Mouse (Mus musculus): ENCODE data around the gene Sec24d.

Gene Sec24d

DNA sequence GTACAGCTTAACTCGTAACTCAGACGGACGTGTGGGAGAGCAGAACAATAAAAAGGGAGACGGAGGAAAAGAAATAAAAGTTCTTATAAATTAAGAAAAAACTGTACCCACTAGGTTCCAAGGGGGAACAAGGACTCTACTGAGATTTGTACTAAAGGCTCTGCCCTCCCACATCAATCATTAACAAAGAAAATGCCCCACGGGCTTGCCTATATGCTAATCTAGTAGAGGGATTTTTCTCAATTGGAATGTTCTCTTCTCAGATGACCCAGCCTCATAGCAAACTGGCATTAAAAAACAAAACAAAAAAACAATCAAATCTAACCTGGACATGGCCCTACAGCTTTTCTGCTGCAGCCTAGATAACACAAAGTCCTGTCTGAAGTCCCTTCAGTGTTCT is 128.4 kb downstream of the Sec24d start:
- DNase-seq (ENCODE audit: low read depth, low spot score) = no peak

- no peak for DNase-seq (ENCODE audit: low read depth, low spot score)
Observed at GRCm38 (mm10) chr3:123397562-123398481, 130.6 kb downstream of the Sec24d start.

GRCm38 (mm10) chr3:123404945-123405344 is 137.7 kb downstream of the Sec24d start:
- no peak for DNase-seq (ENCODE audit: low read depth, low spot score)

DNA sequence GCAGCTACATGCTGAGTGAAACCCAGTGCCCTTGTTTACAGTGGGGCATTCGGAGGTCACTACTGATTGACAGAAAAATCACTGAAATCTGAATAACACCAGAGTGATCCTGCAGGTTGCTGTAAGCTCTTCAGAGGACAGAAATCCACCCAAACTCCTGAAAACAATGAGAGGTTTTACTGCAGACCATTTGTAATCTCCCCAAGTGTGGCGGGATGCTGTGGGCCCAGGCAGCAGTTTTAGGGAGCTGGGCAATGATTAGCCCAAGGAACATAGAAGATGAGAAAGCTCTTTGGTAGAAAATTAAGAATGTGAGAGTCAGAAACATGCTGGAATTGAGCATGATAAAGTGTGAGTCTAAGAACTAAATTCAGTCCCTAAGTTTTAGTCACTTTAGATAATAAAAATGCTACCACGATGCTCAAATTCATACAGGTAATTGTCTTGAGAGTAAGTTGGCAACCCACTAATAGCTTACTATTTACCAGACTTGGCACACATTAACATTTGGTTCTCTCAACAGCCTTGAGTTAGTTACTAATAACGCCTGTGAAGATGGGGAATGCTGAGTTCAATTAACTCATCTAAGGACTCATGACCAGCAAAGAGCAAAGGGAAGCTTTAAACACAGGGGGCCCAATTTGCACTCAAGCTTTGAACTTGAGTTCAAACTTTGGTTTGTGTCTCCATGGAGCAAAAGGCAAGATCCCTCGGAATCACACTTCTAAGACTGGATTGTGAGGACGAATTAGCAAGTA is 144.7 kb downstream of the Sec24d start:
- DNase-seq (ENCODE audit: low read depth, low spot score) = no peak

DNA sequence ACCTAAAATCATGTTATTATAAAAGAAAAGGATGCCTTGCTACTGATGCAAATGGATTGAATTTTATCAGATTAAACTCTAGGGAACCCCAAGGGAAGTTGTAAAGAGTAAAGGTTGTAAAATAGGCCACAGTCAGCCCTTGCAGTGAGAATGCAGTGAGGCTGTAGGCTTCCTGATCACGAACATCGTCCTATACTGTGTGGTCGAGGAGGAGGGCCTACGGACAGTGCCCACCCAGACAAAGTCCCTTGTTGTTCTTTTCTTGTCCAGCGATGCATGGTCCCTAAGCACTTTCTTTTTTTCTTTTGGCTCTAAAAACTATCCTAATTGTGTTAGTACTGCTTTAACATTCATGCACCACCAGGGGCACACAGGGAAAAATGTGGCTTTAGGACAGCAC is 145.9 kb downstream of the Sec24d start:
- DNase-seq (ENCODE audit: low read depth, low spot score) = no peak

Data from CD4-positive helper T cell, adult 2 months (primary cell).